17 mouse cellular contexts compared by ENCODE assay signal in genomic region chr5:114964967-114965898, GRCm38 (mm10). TPM values are rescaled to one million over a fixed set of nuclear protein-coding genes. Genes with fewer than 3 reads are reported as not detected.
DNase-seq lines count a peak whose midpoint lies in the region; ATAC-seq and TF ChIP-seq lines count a peak whose summit lies in the region.
"Had no signal": no experiment of that assay in that cellular context is flagged by ENCODE, and none has a peak within 500 bp of the region (broad histone marks: within the 10 kb centered on the region; RNA-seq: fewer than 3 reads in every experiment).

No protein-coding gene starts in this region.

- H3K4me3 ChIP-seq in gastrocnemius, adult 2 months = no peak overlapping the region
- H3K4me3 ChIP-seq in intestine, embryonic 14.5 days (ENCODE audit: low read depth, low read length) = 0 out of 2 replicates have a peak overlapping the region, but pooled peaks have one; percentile 6
- no peak overlapping the region for H3K4me3 ChIP-seq in myocyte
- no peak overlapping the region for H3K4me3 ChIP-seq in midbrain, embryonic 16.5 days (ENCODE audit: low read depth, low read length)

- peak overlapping the region; percentile 38; the same call in 1 of the 2 replicates for H3K27ac ChIP-seq in gastrocnemius, adult 2 months
- peak overlapping the region; percentile 69 for H3K27ac ChIP-seq in intestine, embryonic 14.5 days (ENCODE audit: low read depth)
- H3K27ac ChIP-seq in midbrain, embryonic 16.5 days (ENCODE audit: low read length) = no peak overlapping the region

- H3K9me3 ChIP-seq in intestine, embryonic 14.5 days (ENCODE audit: control insufficient read depth, low read length) = no peaks in the 10 kb centered on the region
- H3K9me3 ChIP-seq in midbrain, embryonic 16.5 days (replicated peaks; ENCODE audit: control insufficient read depth, low read length, poor library complexity, severe bottlenecking) = no peaks in the 10 kb centered on the region

- no peak overlapping the region for H3K9ac ChIP-seq in intestine, embryonic 14.5 days (ENCODE audit: low read length)
- H3K9ac ChIP-seq in midbrain, embryonic 16.5 days (ENCODE audit: low read depth, low read length) = no peak overlapping the region

- ATAC-seq in intestine, embryonic 14.5 days (replicated peaks; ENCODE audit: low FRiP score, low TSS enrichment, low read depth) = peak; percentile 67
- ATAC-seq in midbrain, embryonic 16.5 days = no peak
- ATAC-seq: inflammation-experienced regulatory T-cells, adult 6 months had no signal

- intact Hi-C loops in gastrocnemius, adult 2 months (cut with DNase I) = no loop called here

- no peaks in the 10 kb centered on the region; the same call in 1 of the 2 replicates for H3K4me1 ChIP-seq in intestine, embryonic 14.5 days (replicated peaks; ENCODE audit: control insufficient read depth, insufficient read depth, low read length)
- H3K4me1 ChIP-seq in midbrain, embryonic 16.5 days (ENCODE audit: control insufficient read depth, insufficient read depth, low read length) = no peaks in the 10 kb centered on the region

- H3ac ChIP-seq in myocyte (ENCODE audit: control insufficient read depth, insufficient read length) = no peak overlapping the region

- no peak for TF ChIP-seq CTCF in gastrocnemius, adult 2 months (IDR thresholded peaks at IDR 0.05)

- no peak for DNase-seq in gastrocnemius, adult 2 months
- DNase-seq in gastrocnemius, adult 8-10 months (ENCODE audit: low spot score in 2 of 2) = no peak
- DNase-seq in intestine, embryonic 14.5 days (ENCODE audit: low spot score) = peak; percentile 53
- peak; percentile 71 for DNase-seq in kidney, postnatal 10 days
- no peak for DNase-seq in cerebellum, postnatal 14 days
- no peak for DNase-seq in embryo, embryonic 10 days (ENCODE audit: low spot score)
- DNase-seq: adrenal gland, adult 2 months; heart, postnatal 10 days; lung, postnatal 10 days; midbrain, embryonic 14.5 days; thymus, postnatal 36 days had no signal

- no peak for TF ChIP-seq POLR2A in myocyte (IDR thresholded peaks at IDR 0.05; ENCODE audit: insufficient read length, low read depth)

- no peaks in the 10 kb centered on the region for H3K27me3 ChIP-seq in intestine, embryonic 14.5 days (replicated peaks; ENCODE audit: control insufficient read depth, insufficient read depth, low read length)
- H3K27me3 ChIP-seq in myocyte (ENCODE audit: control insufficient read depth, insufficient read depth, insufficient read length) = peaks cover 46% of the 10 kb centered on the region
- no peaks in the 10 kb centered on the region for H3K27me3 ChIP-seq in midbrain, embryonic 16.5 days (ENCODE audit: control insufficient read depth, insufficient read depth, low read depth, low read length)

- H3K79me2 ChIP-seq in myocyte (ENCODE audit: control insufficient read depth, insufficient read depth) = no peaks in the 10 kb centered on the region

- WGBS in intestine, embryonic 14.5 days = 41% methylated on average over 16 of the region's 17 CpGs
- 72% methylated on average over 17 of the region's 17 CpGs for WGBS in midbrain, embryonic 16.5 days

- no peaks in the 10 kb centered on the region for H3K36me3 ChIP-seq in intestine, embryonic 14.5 days (ENCODE audit: control insufficient read depth, insufficient read depth, low read length)
- H3K36me3 ChIP-seq in myocyte (ENCODE audit: control insufficient read depth, insufficient read depth) = no peaks in the 10 kb centered on the region
- H3K36me3 ChIP-seq in midbrain, embryonic 16.5 days (ENCODE audit: control insufficient read depth, insufficient read depth, low read length) = no peaks in the 10 kb centered on the region

- peak overlapping the region; percentile 33 for H3K4me2 ChIP-seq in intestine, embryonic 14.5 days (ENCODE audit: low read length)
- peak overlapping the region; percentile 38 for H3K4me2 ChIP-seq in myocyte (ENCODE audit: low read depth)
- H3K4me2 ChIP-seq in midbrain, embryonic 16.5 days (ENCODE audit: low read length) = no peak overlapping the region

TF ChIP-seq in myocyte, 11 proteins besides CTCF, POLR2A, EP300 and RAD21:
- no peak for TF ChIP-seq SRF (IDR thresholded peaks at IDR 0.05; ENCODE audit: control insufficient read depth, insufficient read length, low read depth)
- TF ChIP-seq POLR2AphosphoS2 (IDR thresholded peaks at IDR 0.05; ENCODE audit: insufficient read length, low read depth) = no peak
- TF ChIP-seq MAX (IDR thresholded peaks at IDR 0.05; ENCODE audit: low read depth) = no peak
- no peak for TF ChIP-seq E2F4 (IDR thresholded peaks at IDR 0.05; ENCODE audit: insufficient read depth)
- TF ChIP-seq TCF12 (IDR thresholded peaks at IDR 0.05; ENCODE audit: insufficient read depth, poor library complexity, severe bottlenecking) = no peak
- TF ChIP-seq TCF3 (IDR thresholded peaks at IDR 0.05; ENCODE audit: insufficient read length, low read depth) = no peak
- TF ChIP-seq USF1 (IDR thresholded peaks at IDR 0.05; ENCODE audit: low read depth) = no peak
- TF ChIP-seq REST (IDR thresholded peaks at IDR 0.05; ENCODE audit: insufficient read depth, insufficient read length) = no peak
- no peak for TF ChIP-seq MYOG (IDR thresholded peaks at IDR 0.05; ENCODE audit: control insufficient read depth in 1 of 3, insufficient read depth in 1 of 3, insufficient read length in 2 of 3, low read depth in 2 of 3)
- no peak for TF ChIP-seq CEBPB (IDR thresholded peaks at IDR 0.05; ENCODE audit: insufficient read depth, poor library complexity, severe bottlenecking)
- no peak for TF ChIP-seq MYOD1 (IDR thresholded peaks at IDR 0.05; ENCODE audit: control insufficient read depth in 1 of 3, insufficient read length in 2 of 3, low read depth in 2 of 3)

RNA-seq across cellular contexts. Expression of gene Hnf1a, which starts 5.7 kb away (rescaled TPM):
- not detected for total RNA-seq in gastrocnemius, adult 2 months (2021)
- total RNA-seq in gastrocnemius, adult 8-10 months (2022) = not detected
- 8.4 and 10.0 TPM in 2 replicates for polyA plus RNA-seq in intestine, embryonic 14.5 days (2014; fragmentation: Nextera tagmentation; extraction: Ambion mirVana)
- not detected for polyA plus RNA-seq in myocyte (2012; fragmentation: generic; extraction: Trizol)
- polyA plus RNA-seq in midbrain, embryonic 16.5 days (2015; fragmentation: Nextera tagmentation; extraction: Ambion mirVana) = 0.05 TPM in 1 of 2 replicates, not detected in the other
- total RNA-seq: gastrocnemius, adult 18-20 months; heart, postnatal 10 days; left cerebral cortex, postnatal 14 days had no signal
- polyA plus RNA-seq: forebrain, embryonic 11.5 days; midbrain, embryonic 14.5 days had no signal

RNA-seq across cellular contexts. Expression of gene 2210016L21Rik, which starts 23.3 kb away (rescaled TPM):
- total RNA-seq in gastrocnemius, adult 2 months (2021) = 10 to 100 TPM; 24.7 to 26.6 TPM
- total RNA-seq in gastrocnemius, adult 8-10 months (2022) = 10 to 100 TPM; 16.9 to 29.0 (median 26.0) TPM
- 45.2 and 57.7 TPM in 2 replicates for polyA plus RNA-seq in intestine, embryonic 14.5 days (2014; fragmentation: Nextera tagmentation; extraction: Ambion mirVana)
- polyA plus RNA-seq in myocyte (2012; fragmentation: generic; extraction: Trizol) = 19.6 TPM
- 117 and 132 TPM in 2 replicates for polyA plus RNA-seq in midbrain, embryonic 16.5 days (2015; fragmentation: Nextera tagmentation; extraction: Ambion mirVana)

RNA-seq across cellular contexts. Expression of gene Oasl1, which starts 42.2 kb away (rescaled TPM):
- under 1 TPM in 1 of 2 experiments, not detected in 1; 0.64 TPM for total RNA-seq in gastrocnemius, adult 2 months (2021)
- total RNA-seq in gastrocnemius, adult 8-10 months (2022) = not detected
- 1.7 and 2.3 TPM in 2 replicates for polyA plus RNA-seq in intestine, embryonic 14.5 days (2014; fragmentation: Nextera tagmentation; extraction: Ambion mirVana)
- polyA plus RNA-seq in myocyte (2012; fragmentation: generic; extraction: Trizol) = 0.56 TPM
- polyA plus RNA-seq in midbrain, embryonic 16.5 days (2015; fragmentation: Nextera tagmentation; extraction: Ambion mirVana) = 0.40 TPM in 1 of 2 replicates, not detected in the other
- total RNA-seq: left cerebral cortex, postnatal 14 days had no signal

RNA-seq across cellular contexts. Expression of gene Sppl3, which starts 45.7 kb away (rescaled TPM):
- 10 to 100 TPM; 20.1 to 20.8 TPM for total RNA-seq in gastrocnemius, adult 2 months (2021)
- 10 to 100 TPM; 18.2 to 20.9 (median 20.0) TPM for total RNA-seq in gastrocnemius, adult 8-10 months (2022)
- polyA plus RNA-seq in intestine, embryonic 14.5 days (2014; fragmentation: Nextera tagmentation; extraction: Ambion mirVana) = 21.1 and 21.5 TPM in 2 replicates
- 24.9 TPM for polyA plus RNA-seq in myocyte (2012; fragmentation: generic; extraction: Trizol)
- polyA plus RNA-seq in midbrain, embryonic 16.5 days (2015; fragmentation: Nextera tagmentation; extraction: Ambion mirVana) = 18.2 and 18.4 TPM in 2 replicates

Comparison
In these comparisons a context has a peak if more than half of its experiments do, and no peak if none do; other contexts are left out.
1. DNase-seq: peak in intestine, embryonic 14.5 days (single experiment) and kidney, postnatal 10 days (single experiment); none in gastrocnemius, adult 2 months (single experiment), gastrocnemius, adult 8-10 months (0 of 2), cerebellum, postnatal 14 days (0 of 2) and embryo, embryonic 10 days (single experiment).